In genomic region chr7:19184250-19184649, GRCm38 (mm10) we compare ENCODE assay signal across 11 mouse cellular contexts. TPM values are rescaled to one million over a fixed set of nuclear protein-coding genes. Genes with fewer than 3 reads are reported as not detected.
A peak's percentile ranks its signal among the peaks of the same experiment; 100 is the strongest.
DNase-seq lines count a peak whose midpoint lies in the region; ATAC-seq and TF ChIP-seq lines count a peak whose summit lies in the region.
"Had no signal": no experiment of that assay in that cellular context is flagged by ENCODE, and none has a peak within 500 bp of the region (broad histone marks: within the 10 kb centered on the region; RNA-seq: fewer than 3 reads in every experiment).

No protein-coding gene starts in this region.

- TF ChIP-seq CTCF in layer of hippocampus, adult 2 months (conservative IDR thresholded peaks at IDR 0.05), result no peak

- peak; percentile 35 to 39 for DNase-seq in heart, adult 18-20 months
- no peak for DNase-seq in heart, adult 8-10 months (ENCODE audit: low spot score)
- no peak for DNase-seq in layer of hippocampus, adult 2 months (ENCODE audit: low spot score in 2 of 2)
- no peak for DNase-seq in layer of hippocampus, adult 8-10 months (ENCODE audit: low spot score in 2 of 2)
- DNase-seq in cerebellum, adult 9-11 months, result no peak
- DNase-seq in lung, postnatal 14 days, result no peak
- DNase-seq: right cerebral cortex, postnatal 25 days had no signal

- WGBS in embryonic facial prominence, embryonic 15.5 days, result 45% methylated on average over 2 of the region's 2 CpGs
- WGBS in neural tube, embryonic 13.5 days, result 63% methylated on average over 2 of the region's 2 CpGs

- H3K27ac ChIP-seq in layer of hippocampus, adult 2 months, result peak overlapping the region; percentile 49
- peak overlapping the region; percentile 61 for H3K27ac ChIP-seq in embryonic facial prominence, embryonic 15.5 days (replicated peaks)
- peak overlapping the region; percentile 80 for H3K27ac ChIP-seq in neural tube, embryonic 13.5 days (replicated peaks)
- H3K27ac ChIP-seq: liver, embryonic 12.5 days had no signal

- no peak overlapping the region for H3K4me3 ChIP-seq in layer of hippocampus, adult 2 months
- no peak overlapping the region for H3K4me3 ChIP-seq in embryonic facial prominence, embryonic 15.5 days (replicated peaks)
- no peak overlapping the region for H3K4me3 ChIP-seq in neural tube, embryonic 13.5 days
- H3K4me3 ChIP-seq: liver, embryonic 12.5 days had no signal

- H3K4me1 ChIP-seq in embryonic facial prominence, embryonic 15.5 days, result peaks cover 29% of the 10 kb centered on the region
- H3K4me1 ChIP-seq in neural tube, embryonic 13.5 days (replicated peaks), result peaks cover 36% of the 10 kb centered on the region

- H3K4me2 ChIP-seq in embryonic facial prominence, embryonic 15.5 days (replicated peaks), result 0 out of 2 replicates have a peak overlapping the region, but pooled peaks have one; percentile 7
- H3K4me2 ChIP-seq in neural tube, embryonic 13.5 days, result no peak overlapping the region
- H3K4me2 ChIP-seq: liver, embryonic 12.5 days had no signal

- H3K27me3 ChIP-seq in embryonic facial prominence, embryonic 15.5 days, result peaks cover 10% of the 10 kb centered on the region
- H3K27me3 ChIP-seq in neural tube, embryonic 13.5 days, result peaks cover 17% of the 10 kb centered on the region

- H3K36me3 ChIP-seq in embryonic facial prominence, embryonic 15.5 days, result 0 out of 2 replicates have a peak, but pooled peaks cover 9% of the 10 kb centered on the region
- peaks cover 50% of the 10 kb centered on the region for H3K36me3 ChIP-seq in neural tube, embryonic 13.5 days

- no peak for ATAC-seq in embryonic facial prominence, embryonic 15.5 days (ENCODE audit: insufficient number of reproducible peaks, low FRiP score, low TSS enrichment, low read depth)
- ATAC-seq in neural tube, embryonic 13.5 days (ENCODE audit: low read depth), result no peak
- ATAC-seq: liver, embryonic 12.5 days had no signal

- H3K9ac ChIP-seq in embryonic facial prominence, embryonic 15.5 days, result no peak overlapping the region
- no peak overlapping the region for H3K9ac ChIP-seq in neural tube, embryonic 13.5 days
- H3K9ac ChIP-seq: liver, embryonic 12.5 days had no signal

- no peaks in the 10 kb centered on the region for H3K9me3 ChIP-seq in embryonic facial prominence, embryonic 15.5 days (replicated peaks)
- H3K9me3 ChIP-seq in neural tube, embryonic 13.5 days, result no peaks in the 10 kb centered on the region
- H3K9me3 ChIP-seq: liver, embryonic 12.5 days had no signal

RNA-seq across cellular contexts. Expression of gene Eml2, which starts 8.0 kb away (rescaled TPM):
- total RNA-seq in heart, adult 18-20 months (2021), result 10 to 100 TPM; 36.7 to 38.7 TPM
- 10 to 100 TPM; 32.0 to 45.7 (median 35.7) TPM for total RNA-seq in heart, adult 8-10 months (2022)
- total RNA-seq in layer of hippocampus, adult 2 months (2021), result 100 to 1,000 TPM; 159 to 162 TPM
- 100 to 1,000 TPM; 156 to 198 (median 171) TPM for total RNA-seq in layer of hippocampus, adult 8-10 months (2022)
- 10.4 and 12.8 TPM in 2 replicates for polyA plus RNA-seq in embryonic facial prominence, embryonic 15.5 days (2015; fragmentation: Nextera tagmentation; extraction: Ambion mirVana)
- polyA plus RNA-seq in neural tube, embryonic 13.5 days (2015; fragmentation: Nextera tagmentation; extraction: Ambion mirVana), result 6.8 and 8.1 TPM in 2 replicates

RNA-seq across cellular contexts. Expression of gene Gipr, which starts 18.3 kb away (rescaled TPM):
- total RNA-seq in heart, adult 18-20 months (2021), result under 1 TPM in 1 of 2 experiments, not detected in 1; 0.13 TPM
- total RNA-seq in heart, adult 8-10 months (2022), result under 1 TPM; 0.09 to 0.29 (median 0.26) TPM
- total RNA-seq in layer of hippocampus, adult 2 months (2021), result 1 to 10 TPM in 1 of 2 experiments, under 1 TPM in 1; 0.87 to 1.2 TPM
- total RNA-seq in layer of hippocampus, adult 8-10 months (2022), result 1 to 10 TPM; 1.0 to 1.5 (median 1.2) TPM
- 0.68 and 1.1 TPM in 2 replicates for polyA plus RNA-seq in embryonic facial prominence, embryonic 15.5 days (2015; fragmentation: Nextera tagmentation; extraction: Ambion mirVana)
- 1.3 and 1.4 TPM in 2 replicates for polyA plus RNA-seq in neural tube, embryonic 13.5 days (2015; fragmentation: Nextera tagmentation; extraction: Ambion mirVana)
- total RNA-seq: megakaryocyte progenitor cell, adult 5-6 weeks had no signal

RNA-seq across cellular contexts. Expression of gene Gpr4, which starts 28.1 kb away (rescaled TPM):
- 1 to 10 TPM; 5.5 to 7.1 TPM for total RNA-seq in heart, adult 18-20 months (2021)
- 1 to 10 TPM; 3.3 to 8.5 (median 7.4) TPM for total RNA-seq in heart, adult 8-10 months (2022)
- total RNA-seq in layer of hippocampus, adult 2 months (2021), result 1 to 10 TPM; 1.6 to 2.5 TPM
- total RNA-seq in layer of hippocampus, adult 8-10 months (2022), result 1 to 10 TPM; 1.3 to 2.7 (median 1.8) TPM
- polyA plus RNA-seq in embryonic facial prominence, embryonic 15.5 days (2015; fragmentation: Nextera tagmentation; extraction: Ambion mirVana), result 1.7 and 1.9 TPM in 2 replicates
- 2.0 and 2.6 TPM in 2 replicates for polyA plus RNA-seq in neural tube, embryonic 13.5 days (2015; fragmentation: Nextera tagmentation; extraction: Ambion mirVana)

RNA-seq across cellular contexts. Expression of gene Snrpd2, which starts 34.7 kb away (rescaled TPM):
- 10 to 100 TPM; 60.8 to 61.3 TPM for total RNA-seq in heart, adult 18-20 months (2021)
- 10 to 100 TPM; 63.5 to 76.4 (median 68.8) TPM for total RNA-seq in heart, adult 8-10 months (2022)
- total RNA-seq in layer of hippocampus, adult 2 months (2021), result 10 to 100 TPM; 76.0 to 80.5 TPM
- total RNA-seq in layer of hippocampus, adult 8-10 months (2022), result 10 to 100 TPM; 75.6 to 82.3 (median 78.2) TPM
- polyA plus RNA-seq in embryonic facial prominence, embryonic 15.5 days (2015; fragmentation: Nextera tagmentation; extraction: Ambion mirVana), result 139 and 140 TPM in 2 replicates
- 108 and 118 TPM in 2 replicates for polyA plus RNA-seq in neural tube, embryonic 13.5 days (2015; fragmentation: Nextera tagmentation; extraction: Ambion mirVana)

RNA-seq across cellular contexts. Expression of gene Qpctl, which starts 35.2 kb away (rescaled TPM):
- total RNA-seq in heart, adult 18-20 months (2021), result 1 to 10 TPM; 4.0 to 4.2 TPM
- total RNA-seq in heart, adult 8-10 months (2022), result 1 to 10 TPM; 4.1 to 4.7 (median 4.5) TPM
- 10 to 100 TPM; 17.6 to 18.4 TPM for total RNA-seq in layer of hippocampus, adult 2 months (2021)
- 10 to 100 TPM; 18.6 to 20.9 (median 20.4) TPM for total RNA-seq in layer of hippocampus, adult 8-10 months (2022)
- polyA plus RNA-seq in embryonic facial prominence, embryonic 15.5 days (2015; fragmentation: Nextera tagmentation; extraction: Ambion mirVana), result 13.9 and 15.1 TPM in 2 replicates
- 21.7 and 22.2 TPM in 2 replicates for polyA plus RNA-seq in neural tube, embryonic 13.5 days (2015; fragmentation: Nextera tagmentation; extraction: Ambion mirVana)

Comparison
In these comparisons a context has a peak if more than half of its experiments do, and no peak if none do; other contexts are left out.
1. DNase-seq: peak in heart, adult 18-20 months (2 of 2); none in heart, adult 8-10 months (single experiment), layer of hippocampus, adult 2 months (0 of 2), layer of hippocampus, adult 8-10 months (0 of 2), cerebellum, adult 9-11 months (single experiment) and lung, postnatal 14 days (single experiment).
2. Peak in every context shown above with its lines, with median percentiles within 50 percentile points of each other: H3K27ac ChIP-seq.